Comparison of ENCODE assay signal across 7 mouse cellular contexts in genomic region chr17:22673891-22674622, GRCm38 (mm10).
DNase-seq lines count a peak whose midpoint lies in the region; ATAC-seq and TF ChIP-seq lines count a peak whose summit lies in the region.

No protein-coding gene starts in this region.

- no peak for TF ChIP-seq POLR2A in lung, adult 2 months (IDR thresholded peaks at IDR 0.05; ENCODE audit: borderline replicate concordance, extremely low read depth, low read depth, low read length)

- H3K27me3 ChIP-seq in lung, embryonic 14.5 days (ENCODE audit: insufficient read depth, low read length): no peaks in the 10 kb centered on the region
- H3K27me3 ChIP-seq in liver, embryonic 16.5 days (ENCODE audit: control insufficient read depth, insufficient read depth, low read depth, low read length): no peaks in the 10 kb centered on the region
- H3K27me3 ChIP-seq in stomach, postnatal 0 days (ENCODE audit: control insufficient read depth, insufficient read depth, low read length): no peaks in the 10 kb centered on the region

- no peak overlapping the region for H3K27ac ChIP-seq in lung, embryonic 14.5 days (ENCODE audit: low read depth)
- no peak overlapping the region for H3K27ac ChIP-seq in liver, embryonic 16.5 days (ENCODE audit: low read length)
- no peak overlapping the region for H3K27ac ChIP-seq in stomach, postnatal 0 days (replicated peaks)

- peak; percentile 5; the same call in 1 of the 2 replicates for TF ChIP-seq CTCF in lung, embryonic 14.5 days (IDR thresholded peaks at IDR 0.05; ENCODE audit: low read depth)
- no peak for TF ChIP-seq CTCF in lung, adult 2 months (IDR thresholded peaks at IDR 0.05; ENCODE audit: insufficient read depth, low read length)
- peak; percentile 37 for TF ChIP-seq CTCF in stomach, postnatal 0 days (IDR thresholded peaks at IDR 0.05; ENCODE audit: low read depth)

- H3K36me3 ChIP-seq in lung, embryonic 14.5 days (ENCODE audit: insufficient read depth): no peaks in the 10 kb centered on the region
- H3K36me3 ChIP-seq in liver, embryonic 16.5 days (ENCODE audit: control insufficient read depth, insufficient read depth): no peaks in the 10 kb centered on the region
- H3K36me3 ChIP-seq in stomach, postnatal 0 days (ENCODE audit: control insufficient read depth, insufficient read depth, low read length): no peaks in the 10 kb centered on the region

- WGBS in lung, embryonic 14.5 days: 17% methylated on average over 16 of the region's 16 CpGs
- WGBS in lung, adult 2 months: 15% methylated on average over 16 of the region's 16 CpGs
- WGBS in liver, embryonic 16.5 days (ENCODE audit: insufficient replicate concordance): 17% methylated on average over 16 of the region's 16 CpGs
- 21% methylated on average over 16 of the region's 16 CpGs for WGBS in stomach, postnatal 0 days

- H3K4me1 ChIP-seq in lung, embryonic 14.5 days (ENCODE audit: insufficient read depth): no peaks in the 10 kb centered on the region
- H3K4me1 ChIP-seq in lung, adult 2 months (ENCODE audit: control insufficient read depth, insufficient read depth, low read length): no peaks in the 10 kb centered on the region
- H3K4me1 ChIP-seq in liver, embryonic 16.5 days (ENCODE audit: control insufficient read depth, low read depth, low read length): no peaks in the 10 kb centered on the region; the same call in 1 of the 2 replicates
- no peaks in the 10 kb centered on the region for H3K4me1 ChIP-seq in stomach, postnatal 0 days (replicated peaks; ENCODE audit: control insufficient read depth, insufficient read depth)

- peak overlapping the region; percentile 35; the same call in 1 of the 2 replicates for H3K9ac ChIP-seq in lung, embryonic 14.5 days
- 0 out of 2 replicates have a peak overlapping the region, but pooled peaks have one; percentile 20 for H3K9ac ChIP-seq in liver, embryonic 16.5 days (ENCODE audit: low read depth, low read length)
- H3K9ac ChIP-seq in stomach, postnatal 0 days (ENCODE audit: low read length): no peak overlapping the region

- TF ChIP-seq EP300 in stomach, postnatal 0 days (optimal IDR thresholded peaks at IDR 0.05): no peak

- ATAC-seq in lung, embryonic 14.5 days (ENCODE audit: insufficient read depth): peak; percentile 93
- peak; percentile 76 for ATAC-seq in liver, embryonic 16.5 days (ENCODE audit: low read depth)
- ATAC-seq in stomach, postnatal 0 days (ENCODE audit: low FRiP score, low TSS enrichment): peak; percentile 69

- no peaks in the 10 kb centered on the region for H3K9me3 ChIP-seq in lung, embryonic 14.5 days (ENCODE audit: low read depth, low read length)
- no peaks in the 10 kb centered on the region for H3K9me3 ChIP-seq in liver, embryonic 16.5 days (replicated peaks; ENCODE audit: control insufficient read depth, low read length)
- no peaks in the 10 kb centered on the region for H3K9me3 ChIP-seq in stomach, postnatal 0 days (ENCODE audit: control insufficient read depth, low read length)

- peak; percentile 50 for DNase-seq in lung, embryonic 14.5 days
- no peak for DNase-seq in lung, adult 2 months
- peak; percentile 71 for DNase-seq in embryo, embryonic 10 days (ENCODE audit: low spot score)
- peak; percentile 24 for DNase-seq in heart, postnatal 4 days
- peak; percentile 29 for DNase-seq in stomach, postnatal 0 days (ENCODE audit: low spot score)
- no peak for DNase-seq in left cerebral cortex, adult 8-10 months (ENCODE audit: low spot score in 2 of 2)

- peak overlapping the region; percentile 61 for H3K4me2 ChIP-seq in lung, embryonic 14.5 days
- H3K4me2 ChIP-seq in liver, embryonic 16.5 days (ENCODE audit: low read depth, low read length): peak overlapping the region; percentile 54
- peak overlapping the region; percentile 53 for H3K4me2 ChIP-seq in stomach, postnatal 0 days (replicated peaks; ENCODE audit: low read depth)

- H3K4me3 ChIP-seq in lung, embryonic 14.5 days (ENCODE audit: low read depth, low read length): peak overlapping the region; percentile 35
- H3K4me3 ChIP-seq in lung, adult 2 months (replicated peaks; ENCODE audit: extremely low read depth, low read depth, low read length): no peak overlapping the region
- peak overlapping the region; percentile 53 for H3K4me3 ChIP-seq in liver, embryonic 16.5 days (ENCODE audit: low read depth, low read length)
- peak overlapping the region; percentile 35 for H3K4me3 ChIP-seq in stomach, postnatal 0 days (ENCODE audit: low read depth, low read length)

Comparison
In these comparisons a context has a peak if more than half of its experiments do, and no peak if none do; other contexts are left out.
1. DNase-seq: peak in lung, embryonic 14.5 days (single experiment), embryo, embryonic 10 days (single experiment), heart, postnatal 4 days (single experiment) and stomach, postnatal 0 days (single experiment); none in lung, adult 2 months (single experiment) and left cerebral cortex, adult 8-10 months (0 of 2).
2. Peak in every context shown above with its lines, with median percentiles within 50 percentile points of each other: ATAC-seq and H3K4me2 ChIP-seq.